Mouse (Mus musculus): ENCODE measurements around the gene Slc4a1.
"Not testable (repeated sequence)": the region's sequence is repeated elsewhere in the genome, so short reads cannot be mapped to it uniquely, and the experiment has no call there.

Gene Slc4a1

GRCm38 (mm10) chr11:102398007-102398825, 32.2 kb upstream of the Slc4a1 start:
- peak in 1 of 2 experiments; percentile 16 for DNase-seq (ENCODE audit: low spot score in 2 of 2)

DNA sequence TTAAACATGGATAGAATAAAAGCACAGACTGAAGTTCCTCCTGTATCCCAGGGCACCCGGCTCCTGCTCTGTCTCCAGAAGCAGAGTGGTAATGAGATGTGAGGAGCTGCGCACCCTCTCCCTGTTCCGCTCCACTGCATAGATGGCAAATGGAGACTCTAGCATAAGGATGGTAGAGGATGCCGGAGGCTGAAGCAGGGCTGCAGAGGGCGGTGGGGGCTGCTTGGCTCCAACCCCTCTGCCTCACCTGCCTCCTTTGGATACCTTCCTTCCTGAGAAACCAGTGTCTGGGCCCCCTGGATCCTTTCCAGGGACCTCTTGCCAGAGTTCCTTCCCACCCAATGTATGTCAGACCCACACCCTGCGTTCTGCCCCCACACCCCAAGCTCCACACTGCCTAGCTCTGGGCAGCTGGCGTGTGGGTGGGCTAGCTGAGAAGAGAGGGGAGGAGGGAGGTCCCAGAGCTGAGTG, 30.7 kb upstream of the Slc4a1 start:
- peak in 1 of 2 experiments; percentile 14 for DNase-seq (ENCODE audit: low spot score in 2 of 2)

DNA sequence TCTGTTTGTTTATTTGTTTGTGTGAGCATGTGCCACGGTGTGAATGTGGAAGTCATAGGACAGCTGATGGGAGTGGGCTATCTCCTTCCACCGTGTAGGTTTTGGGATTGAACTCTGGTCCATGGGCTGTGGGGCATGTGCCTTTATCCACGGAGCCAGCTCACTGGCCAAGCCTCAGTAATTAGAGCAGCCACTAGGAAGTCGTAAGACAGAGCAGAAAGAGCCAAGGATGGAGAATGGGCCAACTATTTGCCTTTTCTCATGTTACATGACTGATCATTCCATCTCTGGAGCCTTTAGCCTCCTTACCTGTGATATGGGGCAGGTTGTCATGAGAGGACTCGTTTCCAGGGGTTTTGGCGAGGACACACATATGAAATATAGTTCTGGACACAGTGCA, 30.3 kb upstream of the Slc4a1 start:
- no peak for DNase-seq (ENCODE audit: low spot score in 2 of 2)

DNA sequence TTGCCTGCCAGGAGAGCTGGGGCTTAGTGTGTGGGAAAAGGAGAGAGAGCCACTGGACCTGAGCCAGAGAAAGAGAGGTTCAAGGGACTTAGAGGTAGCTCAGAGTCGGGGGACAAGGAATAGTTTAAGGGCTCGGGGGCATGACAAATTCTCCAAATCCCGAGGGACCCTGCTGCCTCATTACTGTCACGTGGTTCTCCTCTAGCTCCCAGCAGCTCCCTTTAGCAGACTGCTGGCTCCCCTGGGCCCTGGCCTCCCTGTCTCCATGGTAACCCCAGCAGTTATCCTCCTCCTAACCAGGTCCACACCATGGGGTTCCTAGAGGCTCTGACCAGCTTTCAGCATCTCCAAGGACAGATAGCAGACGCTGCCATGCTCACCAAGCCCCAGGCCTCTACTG, 29.2 kb upstream of the Slc4a1 start:
- no peak for DNase-seq (ENCODE audit: low spot score in 2 of 2)

GRCm38 (mm10) chr11:102394421-102395124, 28.6 kb upstream of the Slc4a1 start:
- DNase-seq (ENCODE audit: low spot score in 2 of 2): no peak

GRCm38 (mm10) chr11:102393719-102394420, 27.9 kb upstream of the Slc4a1 start:
- peak in 1 of 2 experiments; percentile 19 for DNase-seq (ENCODE audit: low spot score in 2 of 2)

- DNase-seq (ENCODE audit: low spot score in 2 of 2): peak; percentile 62 to 84
Observed at GRCm38 (mm10) chr11:102393238-102393634, 27.2 kb upstream of the Slc4a1 start, which contains the start of gene Rundc3a. Gene Rundc3a, plus strand, starts transcription at chr11:102393403.

GRCm38 (mm10) chr11:102392441-102393237, 26.6 kb upstream of the Slc4a1 start:
- DNase-seq (ENCODE audit: low spot score in 2 of 2): peak in 1 of 2 experiments; percentile 25

- not testable (repeated sequence) for DNase-seq (ENCODE audit: low spot score in 2 of 2)
Observed at GRCm38 (mm10) chr11:102389436-102389835, 23.4 kb upstream of the Slc4a1 start.

GRCm38 (mm10) chr11:102386121-102386520, 20.1 kb upstream of the Slc4a1 start:
- DNase-seq (ENCODE audit: low spot score in 2 of 2): no peak

DNA sequence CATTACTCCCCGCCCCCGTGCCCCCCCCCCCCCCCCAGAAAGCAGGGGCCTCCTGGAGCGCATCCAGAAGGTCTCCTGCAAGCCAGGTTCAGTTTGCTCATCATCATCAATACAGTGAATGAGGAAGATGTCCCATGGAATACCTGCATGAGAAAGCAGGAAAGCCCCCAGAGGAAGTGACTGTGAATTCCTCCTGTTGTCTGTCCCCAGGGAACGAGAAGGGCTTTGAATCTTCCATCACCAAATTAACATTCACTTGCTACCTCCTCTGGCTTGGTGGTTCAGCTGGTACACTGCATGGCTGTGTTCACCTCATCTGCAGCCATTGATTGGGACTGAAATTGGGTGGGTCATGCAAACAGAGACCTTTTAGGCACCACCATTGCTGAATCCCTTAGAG, 19.1 kb upstream of the Slc4a1 start:
- no peak for DNase-seq (ENCODE audit: low spot score in 2 of 2)

- no peak for DNase-seq (ENCODE audit: low spot score in 2 of 2)
Observed at GRCm38 (mm10) chr11:102384418-102384817, 18.4 kb upstream of the Slc4a1 start.

DNA sequence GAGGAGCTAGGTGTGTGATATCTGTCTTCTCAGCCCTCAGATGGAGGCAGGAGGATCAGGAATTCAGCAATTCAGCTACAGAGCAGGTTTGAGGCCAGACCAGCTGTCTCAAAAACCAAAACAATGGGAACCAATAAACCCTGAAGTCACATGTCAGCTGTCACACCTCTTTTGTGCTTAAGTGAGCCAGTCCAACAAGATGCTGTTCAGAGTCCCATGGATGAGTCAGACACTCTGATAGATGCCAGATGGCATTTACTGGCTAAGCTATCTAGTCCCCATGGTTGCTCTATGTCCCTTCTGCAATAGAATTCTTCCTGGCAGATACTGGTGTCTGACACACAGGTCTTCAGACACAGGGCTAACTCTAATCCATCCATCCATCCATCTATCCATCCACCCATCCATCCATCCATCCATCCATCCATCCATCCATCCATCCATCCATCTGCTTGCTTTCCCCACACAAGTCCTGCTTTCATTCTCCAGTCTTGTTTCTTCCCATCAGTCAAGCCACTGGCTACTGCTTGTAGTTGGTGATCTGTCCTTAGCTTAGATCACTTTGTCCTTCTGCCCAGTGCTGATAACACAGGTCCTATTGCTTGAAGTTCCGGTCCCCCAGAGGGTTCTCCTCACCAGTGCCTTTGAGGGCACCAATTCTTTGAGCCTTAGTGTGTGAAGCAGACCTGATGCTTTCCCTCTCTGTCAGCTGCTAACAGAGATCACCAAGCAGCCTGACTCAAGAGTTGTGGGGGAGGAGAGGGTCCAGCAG, 17.5 kb upstream of the Slc4a1 start:
- no peak for DNase-seq (ENCODE audit: low spot score in 2 of 2)

GRCm38 (mm10) chr11:102382794-102383193, 16.8 kb upstream of the Slc4a1 start:
- DNase-seq (ENCODE audit: low spot score in 2 of 2): no peak

- no peak for DNase-seq (ENCODE audit: low spot score in 2 of 2)
Observed at GRCm38 (mm10) chr11:102381341-102382100, 15.5 kb upstream of the Slc4a1 start.

DNA sequence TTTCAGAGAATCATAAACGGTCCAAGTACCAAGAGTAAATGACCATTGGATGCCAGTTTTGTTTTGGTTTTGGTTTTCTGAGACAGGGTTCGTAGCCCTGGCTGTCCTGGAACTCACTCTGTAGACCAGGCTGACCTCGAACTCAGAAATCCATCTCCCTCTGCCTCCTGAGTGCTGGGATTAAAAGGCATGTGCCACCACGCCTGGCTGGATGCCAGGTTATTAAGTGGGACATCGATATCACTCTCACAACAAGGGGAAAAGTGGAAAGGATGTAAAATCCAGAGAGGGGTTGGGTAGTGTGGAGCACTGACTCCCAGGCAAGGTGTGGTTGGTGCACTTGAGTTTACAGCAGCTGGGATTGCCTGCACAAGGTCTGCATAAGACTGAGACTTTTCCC, 14.1 kb upstream of the Slc4a1 start:
- no peak for DNase-seq (ENCODE audit: low spot score in 2 of 2)

DNA sequence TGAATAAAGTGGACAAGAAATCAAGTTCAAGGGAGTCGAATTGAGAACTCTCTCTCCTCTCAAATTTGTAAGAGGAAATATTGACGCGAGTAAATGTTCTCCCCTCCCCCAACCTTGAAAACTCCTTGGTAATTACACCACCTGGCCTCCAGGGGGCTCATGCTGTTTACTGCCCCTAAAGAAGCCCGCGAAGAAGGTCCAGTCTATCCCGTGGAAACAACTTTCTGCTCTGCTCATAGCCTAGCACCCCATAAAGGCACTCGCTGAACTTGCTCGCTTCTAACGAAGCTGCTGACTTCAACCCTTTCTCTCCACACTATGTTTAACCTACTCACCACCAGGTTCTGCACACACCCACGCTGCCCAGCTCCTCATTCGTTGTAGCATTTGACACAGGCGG, 11.2 kb upstream of the Slc4a1 start:
- DNase-seq (ENCODE audit: low spot score in 2 of 2): peak; percentile 51 to 65

GRCm38 (mm10) chr11:102376196-102376835, 10.3 kb upstream of the Slc4a1 start:
- peak; percentile 55 to 69 for DNase-seq (ENCODE audit: low spot score in 2 of 2)

Measured in spleen, postnatal 10 days (tissue).